Mouse (Mus musculus) layer of hippocampus, postnatal 10 days (tissue): ENCODE results near the gene Cant1. TPM values are rescaled to one million over a fixed set of nuclear protein-coding genes. Genes with fewer than 3 reads are reported as not detected.

Source experiments
- DNase-seq, 2 experiments: peaks; one replicate each; pipeline ENCODE4 v3.0.0; 2021; ENCODE audit warnings: low spot score in 2 of 2
- total RNA-seq, 2 experiments: library from RNA; stranded (reverse); gene quantifications; 2 replicates each; pipeline ENCODE4 v1.2.3; 2021

The Cant1 gene
- total RNA-seq, 2 experiments from 2014 or later: 37.9 to 39.6 TPM

- no peak for DNase-seq
These were observed 44.4 kb downstream of the Cant1 start for GRCm38 (mm10) chr11:118374506-118374905.

- DNase-seq: no peak
These were observed 46.2 kb downstream of the Cant1 start for GRCm38 (mm10) chr11:118372641-118373040.

GRCm38 (mm10) chr11:118371876-118372275 is 47.0 kb downstream of the Cant1 start:
- no peak for DNase-seq

GRCm38 (mm10) chr11:118369657-118370056 is 49.2 kb downstream of the Cant1 start:
- DNase-seq: no peak

GRCm38 (mm10) chr11:118369251-118369650 is 49.6 kb downstream of the Cant1 start:
- no peak for DNase-seq

- no peak for DNase-seq
These were observed 50.6 kb downstream of the Cant1 start for GRCm38 (mm10) chr11:118368330-118368729.

- no peak for DNase-seq
These were observed 52.3 kb downstream of the Cant1 start for GRCm38 (mm10) chr11:118366559-118366958.

- DNase-seq: no peak
These were observed 52.8 kb downstream of the Cant1 start for GRCm38 (mm10) chr11:118366108-118366507.

GRCm38 (mm10) chr11:118365171-118365570 is 53.7 kb downstream of the Cant1 start:
- no peak for DNase-seq

GRCm38 (mm10) chr11:118364021-118364420 is 54.9 kb downstream of the Cant1 start:
- DNase-seq: no peak

- no peak for DNase-seq
These were observed 55.8 kb downstream of the Cant1 start for GRCm38 (mm10) chr11:118362971-118363518.

- DNase-seq: no peak
These were observed 56.4 kb downstream of the Cant1 start for GRCm38 (mm10) chr11:118362501-118362900.

- DNase-seq: peak in 1 of 2 experiments; percentile 49
These were observed 58.0 kb downstream of the Cant1 start for GRCm38 (mm10) chr11:118360907-118361341.

- DNase-seq: no peak
These were observed 58.4 kb downstream of the Cant1 start for GRCm38 (mm10) chr11:118360491-118360890.

Other genes starting within 250 kb of the Cant1 start
- gene Cyth1, start 170.5 kb downstream of the Cant1 start, total RNA-seq: 10 to 100 TPM; 59.3 to 63.5 TPM
- gene Usp36, start 128.8 kb downstream of the Cant1 start, total RNA-seq: 10 to 100 TPM; 23.2 to 26.7 TPM
- 1 to 10 TPM; 1.8 to 2.6 TPM for gene Cep295nl, start 76.6 kb downstream of the Cant1 start, total RNA-seq
- 100 to 1,000 TPM; 255 to 337 TPM for gene Timp2, start 63.3 kb downstream of the Cant1 start, total RNA-seq
- gene Lgals3bp, start 17.0 kb downstream of the Cant1 start, total RNA-seq: 10 to 100 TPM in 1 of 2 experiments, 1 to 10 TPM in 1; 9.3 to 10.7 TPM
- gene C1qtnf1, start 9.1 kb upstream of the Cant1 start, total RNA-seq: 1 to 10 TPM; 4.2 to 4.9 TPM
- gene Engase, start 57.7 kb upstream of the Cant1 start, total RNA-seq: 10 to 100 TPM; 14.0 to 14.4 TPM